Mouse (Mus musculus): ENCODE data around the gene Phactr2.

GRCm38 (mm10) chr10:13250280-13250679, 223.9 kb downstream of the Phactr2 start:
- TF ChIP-seq POLR2A (IDR thresholded peaks at IDR 0.05; ENCODE audit: low read depth, low read length), result no peak
- TF ChIP-seq CTCF (conservative IDR thresholded peaks at IDR 0.05 in 1 of 2, IDR thresholded peaks at IDR 0.05 in 1 of 2; ENCODE audit: low read depth in 2 of 2, low read length in 2 of 2), result no peak
- no peak for TF ChIP-seq MYC (IDR thresholded peaks at IDR 0.05; ENCODE audit: low read depth, low read length)
- no peak for TF ChIP-seq ZKSCAN1 (IDR thresholded peaks at IDR 0.05; ENCODE audit: borderline replicate concordance, low read depth, low read length)
- TF ChIP-seq HCFC1 (IDR thresholded peaks at IDR 0.05; ENCODE audit: low read depth, low read length), result no peak
- TF ChIP-seq USF2 (conservative IDR thresholded peaks at IDR 0.05; ENCODE audit: low read depth, low read length), result no peak
- TF ChIP-seq JUN (IDR thresholded peaks at IDR 0.05; ENCODE audit: insufficient read depth, low read depth, low read length), result no peak
